Mouse (Mus musculus): Measurements from ENCODE around the gene Cstb.
"Not testable (repeated sequence)": the region's sequence is repeated elsewhere in the genome, so short reads cannot be mapped to it uniquely, and the experiment has no call there.

Gene Cstb

GRCm38 (mm10) chr10:78425181-78426041 lies at the start of gene Cstb:
Cstb (plus strand) TSS chr10:78425669.
- DNase-seq (ENCODE audit: low read depth, low spot score) = peak; percentile 89

DNA sequence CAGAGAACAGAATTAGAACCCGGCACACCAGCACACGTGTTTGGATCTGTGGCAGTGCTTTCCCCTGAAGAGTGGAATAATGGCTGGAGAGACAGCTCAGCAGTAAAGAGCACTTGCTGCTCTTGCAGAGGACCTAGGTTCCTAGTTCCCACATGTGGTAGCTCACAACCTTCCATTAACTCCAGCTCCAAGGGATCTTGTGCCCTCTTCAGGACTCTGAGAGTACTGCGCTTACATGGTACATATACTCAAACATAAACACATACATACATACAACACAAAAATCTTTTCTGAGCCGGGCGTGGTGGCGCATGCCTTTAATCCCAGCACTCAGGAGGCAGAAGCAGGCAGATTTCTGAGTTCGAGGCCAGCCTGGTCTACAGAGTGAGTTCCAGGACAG lies 47.0 kb upstream of the Cstb start:
- peak; percentile 22 for DNase-seq (ENCODE audit: low read depth, low spot score)

- DNase-seq (ENCODE audit: low read depth, low spot score) = no peak
Measured at GRCm38 (mm10) chr10:78383567-78383966, 41.9 kb upstream of the Cstb start.

DNA sequence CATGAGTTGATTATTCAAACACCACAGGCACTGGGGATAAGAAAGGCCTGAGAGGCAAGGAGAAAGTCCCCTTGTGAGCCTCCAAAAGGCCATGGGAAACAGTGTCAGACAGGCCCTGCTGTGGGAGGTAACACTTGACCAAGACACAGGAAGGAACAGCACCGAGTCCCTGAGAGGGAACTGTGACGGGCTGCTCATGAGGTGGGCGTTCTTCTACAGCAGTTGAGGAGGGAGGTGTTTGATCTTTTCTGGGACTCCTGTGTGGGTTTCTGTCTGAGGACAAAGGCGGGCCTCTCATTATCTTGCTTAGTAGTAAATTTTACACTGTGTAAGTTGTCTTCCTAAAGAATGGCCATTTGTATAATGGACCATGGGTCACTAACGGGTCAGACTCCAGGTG lies 39.9 kb upstream of the Cstb start:
- no peak for DNase-seq (ENCODE audit: low read depth, low spot score)

DNA sequence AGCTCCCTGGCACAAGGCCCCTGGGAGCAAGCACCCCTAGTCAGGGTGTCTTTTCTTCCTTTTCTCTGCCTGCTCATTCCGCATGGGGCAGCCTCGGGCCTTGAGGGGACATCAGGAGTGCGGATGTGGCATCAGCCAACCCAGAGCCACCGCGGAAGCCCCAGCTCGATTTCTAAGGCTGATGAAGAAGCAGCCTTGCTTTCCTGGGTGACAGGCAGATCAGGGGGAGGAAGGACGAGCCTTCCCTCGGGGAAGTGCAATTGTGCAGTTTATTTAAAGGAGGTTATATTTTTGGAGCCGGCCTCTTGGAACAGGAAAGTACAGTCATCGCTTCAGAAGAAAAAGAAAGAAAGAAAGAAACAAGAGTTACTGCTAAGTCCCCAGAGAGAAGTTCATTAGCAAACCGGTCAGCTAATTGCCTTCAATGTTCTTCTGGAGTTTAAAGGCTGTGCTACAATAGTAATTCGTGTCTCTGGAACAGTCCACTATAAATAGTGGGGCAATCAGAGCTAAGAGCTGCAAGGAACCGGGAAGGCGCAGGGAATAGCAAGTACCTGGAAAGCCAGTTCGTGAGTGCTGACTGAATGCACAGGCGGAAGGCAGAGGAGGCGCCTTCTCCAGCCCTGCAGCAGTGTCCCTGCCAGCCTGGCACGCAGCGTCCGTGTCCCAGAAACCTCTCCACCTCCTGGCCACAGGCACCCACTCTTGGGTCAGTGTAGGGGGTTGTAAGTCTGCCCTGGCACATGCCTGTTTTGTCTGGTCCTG lies 37.1 kb upstream of the Cstb start:
- DNase-seq (ENCODE audit: low read depth, low spot score) = no peak

DNA sequence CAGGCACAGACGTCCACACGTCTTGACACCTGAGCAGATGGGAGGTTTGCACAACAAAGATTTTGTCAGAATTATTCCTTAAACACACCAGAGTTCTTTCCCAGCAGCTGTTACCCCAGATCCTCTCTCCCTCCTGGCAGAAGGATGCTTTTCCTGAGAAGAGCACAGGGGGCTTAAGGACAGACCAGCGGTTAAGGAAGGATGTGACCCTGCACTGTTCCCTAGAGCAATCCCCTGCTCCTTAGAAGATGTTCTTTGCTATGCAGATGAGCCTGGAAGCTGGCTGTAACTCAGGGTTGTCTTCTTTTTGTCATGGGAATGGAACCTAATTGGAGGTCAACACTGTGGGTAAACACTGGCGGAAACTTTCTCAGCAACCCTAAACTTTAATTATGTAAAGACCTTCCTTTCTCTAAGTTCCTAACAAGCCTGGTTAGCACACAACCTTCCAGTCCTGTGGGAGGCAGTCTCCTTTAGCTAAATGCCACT lies 34.4 kb upstream of the Cstb start:
- no peak for DNase-seq (ENCODE audit: low read depth, low spot score)

DNA sequence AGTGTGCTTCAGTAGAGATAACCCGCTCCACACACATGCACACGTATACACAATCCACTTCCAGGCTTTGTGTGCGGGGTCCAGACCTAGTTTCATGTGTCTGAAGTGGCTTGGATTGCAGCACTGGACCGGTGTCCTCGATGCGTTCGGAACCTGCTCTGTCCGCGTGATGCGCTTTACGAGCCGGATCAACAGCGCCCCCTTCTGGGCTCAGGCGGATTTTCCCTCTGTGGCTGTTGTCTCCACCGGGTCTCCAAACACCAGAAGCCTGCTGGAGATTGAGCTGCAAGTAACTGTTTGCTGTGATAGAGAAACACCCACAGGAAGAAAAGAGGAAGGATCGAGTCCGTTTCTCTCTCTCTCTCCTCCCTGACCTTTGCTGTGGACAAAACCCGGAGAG lies 33.4 kb upstream of the Cstb start:
- DNase-seq (ENCODE audit: low read depth, low spot score) = peak; percentile 81

DNA sequence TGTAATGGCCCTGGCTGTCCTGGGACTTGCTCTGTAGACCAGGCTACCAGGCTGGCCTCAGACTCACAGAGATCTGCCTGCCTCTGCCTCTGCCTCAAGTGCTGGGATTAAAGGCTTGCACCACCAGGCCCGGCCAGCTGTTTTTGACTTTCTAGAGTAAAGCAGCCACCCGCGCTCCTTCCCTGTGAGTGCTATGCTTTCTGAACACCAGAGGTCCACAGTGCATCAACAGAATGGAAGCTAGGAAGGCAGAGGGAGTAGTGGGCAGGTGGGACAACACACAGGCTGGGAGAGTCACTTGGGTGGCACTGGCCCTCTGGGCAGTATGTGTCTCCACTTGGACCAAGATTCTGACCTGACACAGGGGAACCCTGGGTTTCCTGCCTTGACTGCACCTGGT lies 30.1 kb upstream of the Cstb start:
- no peak for DNase-seq (ENCODE audit: low read depth, low spot score)

DNA sequence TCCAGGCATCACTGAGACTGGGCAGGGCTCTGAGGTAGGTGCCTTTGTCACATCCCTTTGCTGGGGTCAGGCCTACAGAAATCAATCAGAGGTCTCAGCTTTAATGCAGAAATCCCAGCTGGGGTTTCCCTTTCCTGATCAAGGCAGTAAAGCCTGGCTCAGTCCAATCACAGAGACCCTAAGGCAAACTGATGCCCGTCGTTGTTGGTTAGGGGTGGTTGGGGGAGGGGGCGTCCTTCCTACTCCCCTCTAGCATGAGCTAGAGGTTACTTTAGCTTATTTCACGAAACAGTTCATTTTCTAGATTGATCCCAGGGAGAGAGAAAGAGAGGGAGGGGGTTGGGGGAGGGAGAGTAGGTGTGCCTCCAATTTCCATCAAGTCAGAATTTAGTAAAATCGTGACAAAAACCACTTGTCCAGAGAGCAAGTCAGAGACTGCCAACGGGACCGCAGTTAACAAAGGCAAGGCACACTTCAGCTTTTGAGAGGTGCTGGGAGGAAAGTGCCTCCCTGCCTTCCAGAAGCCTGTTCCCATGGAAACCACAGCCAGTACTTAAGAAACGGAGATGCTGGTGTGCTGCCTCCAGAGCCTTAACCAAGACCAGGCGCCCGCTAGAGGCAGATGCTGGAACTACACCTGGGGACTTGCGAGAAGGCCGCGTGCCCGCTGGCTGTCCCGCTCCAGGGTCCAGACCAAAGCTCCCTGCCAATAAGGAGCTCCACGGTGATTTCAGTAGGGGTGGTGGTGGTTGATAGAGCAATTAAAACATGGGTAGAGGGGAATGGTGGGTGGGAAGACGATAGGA lies 29.4 kb upstream of the Cstb start:
- DNase-seq (ENCODE audit: low read depth, low spot score) = peak; percentile 83

GRCm38 (mm10) chr10:78396625-78396885 lies 28.9 kb upstream of the Cstb start:
- DNase-seq (ENCODE audit: low read depth, low spot score) = no peak

- no peak for DNase-seq (ENCODE audit: low read depth, low spot score)
Measured at GRCm38 (mm10) chr10:78399090-78399657, 26.3 kb upstream of the Cstb start.

- no peak for DNase-seq (ENCODE audit: low read depth, low spot score)
Measured at GRCm38 (mm10) chr10:78401127-78401526, 24.3 kb upstream of the Cstb start.

DNA sequence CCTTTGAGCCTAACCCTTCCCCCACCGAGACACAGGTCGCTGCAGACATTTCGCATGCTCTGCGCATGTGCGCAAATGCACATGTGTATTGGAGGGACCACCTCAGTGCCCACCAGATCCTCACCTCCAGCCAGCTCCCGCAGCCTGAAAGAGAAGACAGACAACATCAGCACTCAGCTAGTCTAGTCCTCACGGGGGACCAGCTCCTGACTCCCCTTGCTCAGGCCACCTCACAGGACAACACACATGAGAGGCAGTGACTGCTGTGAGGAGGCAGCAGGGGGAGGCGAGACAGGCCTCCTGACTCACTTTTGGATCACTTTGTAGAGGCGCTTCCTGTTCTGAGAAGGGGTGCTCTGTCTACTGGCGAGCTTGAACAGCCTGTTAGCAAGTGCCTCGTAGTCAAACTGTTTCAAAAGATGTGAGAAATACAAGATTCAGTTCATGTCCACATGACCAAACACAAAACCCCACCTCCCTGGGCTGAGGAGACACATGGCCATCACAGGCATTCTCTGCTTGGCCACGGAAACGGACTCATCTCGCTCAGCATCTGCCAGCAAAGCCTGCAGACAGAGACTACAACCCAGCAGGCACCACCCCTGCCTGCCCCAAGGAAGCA lies 23.1 kb upstream of the Cstb start:
- no peak for DNase-seq (ENCODE audit: low read depth, low spot score)

DNA sequence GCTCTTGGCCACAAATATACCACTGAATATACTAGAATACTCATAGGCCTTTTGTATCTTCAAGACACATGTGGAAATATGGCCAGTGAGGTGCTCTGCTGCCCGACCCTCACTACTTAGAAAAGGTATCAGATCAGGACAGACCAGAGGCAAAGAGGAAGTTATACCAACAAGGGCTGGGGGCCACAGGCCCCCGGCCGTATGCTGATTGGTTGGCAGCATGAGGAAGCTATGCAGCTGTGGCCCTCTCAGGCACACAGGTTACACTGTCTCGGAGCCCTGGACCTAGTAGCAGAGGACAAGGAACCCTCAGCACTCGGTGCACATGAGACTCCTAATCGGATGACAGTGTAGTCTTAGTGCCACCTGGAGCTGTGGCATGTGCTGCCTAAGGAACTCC lies 19.3 kb upstream of the Cstb start:
- DNase-seq (ENCODE audit: low read depth, low spot score) = no peak

DNA sequence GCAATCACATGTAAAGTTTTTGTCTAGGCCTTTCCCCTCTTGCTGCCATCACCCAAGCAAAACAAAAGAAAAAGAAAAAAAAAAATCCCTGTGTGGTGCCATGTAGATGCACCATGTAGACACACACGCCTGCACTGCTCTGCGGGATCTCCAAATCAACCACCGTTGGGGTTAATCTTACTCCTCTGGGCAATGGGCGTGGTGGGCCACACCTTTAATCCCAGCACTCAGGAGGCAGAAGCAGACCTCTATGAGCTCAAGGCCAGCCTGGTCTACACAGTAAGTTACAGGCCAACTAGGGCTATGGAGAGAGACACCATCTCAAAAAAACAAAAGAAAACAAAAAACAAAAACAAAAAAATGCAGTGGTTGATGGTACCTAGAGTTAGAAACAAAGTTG lies 18.3 kb upstream of the Cstb start:
- no peak for DNase-seq (ENCODE audit: low read depth, low spot score)

DNA sequence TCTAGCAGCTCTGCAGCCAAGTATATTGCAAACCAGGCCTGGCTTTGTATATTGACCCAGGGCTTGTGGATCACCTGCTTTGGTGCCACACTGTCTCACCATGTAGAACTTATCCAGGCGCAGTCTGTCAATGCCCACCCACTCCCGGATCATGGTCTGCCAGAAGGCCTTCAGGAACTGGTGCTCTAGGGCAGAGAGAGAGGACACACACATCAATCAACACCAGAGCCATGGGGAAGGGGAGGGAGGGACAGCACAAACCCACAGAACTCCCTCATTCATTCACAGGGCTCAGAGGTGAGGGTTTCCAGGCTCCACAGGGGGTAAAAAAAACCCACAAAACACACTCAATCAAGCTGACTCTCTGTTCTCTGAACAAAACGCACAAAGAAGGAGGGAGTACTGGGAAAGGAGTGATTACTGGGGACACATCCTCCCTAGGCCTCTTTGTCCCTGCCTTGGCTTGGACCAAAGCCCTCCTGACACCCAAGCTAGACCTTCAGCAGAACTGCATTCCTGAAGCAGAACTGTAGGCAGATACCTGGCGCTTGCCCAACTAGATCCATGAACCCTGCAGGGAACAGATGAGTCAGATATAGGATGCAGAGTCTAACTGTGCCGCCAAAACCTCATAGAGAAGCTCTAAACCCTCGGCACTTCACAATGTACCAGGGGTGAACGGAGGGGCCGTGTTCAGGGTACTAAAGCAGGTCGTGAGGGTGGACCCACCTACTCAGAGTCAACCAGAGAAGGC lies 16.3 kb upstream of the Cstb start:
- peak; percentile 99 for DNase-seq (ENCODE audit: low read depth, low spot score)

- peak; percentile 46 for DNase-seq (ENCODE audit: low read depth, low spot score)
Measured at GRCm38 (mm10) chr10:78411851-78412250, 13.6 kb upstream of the Cstb start.

DNA sequence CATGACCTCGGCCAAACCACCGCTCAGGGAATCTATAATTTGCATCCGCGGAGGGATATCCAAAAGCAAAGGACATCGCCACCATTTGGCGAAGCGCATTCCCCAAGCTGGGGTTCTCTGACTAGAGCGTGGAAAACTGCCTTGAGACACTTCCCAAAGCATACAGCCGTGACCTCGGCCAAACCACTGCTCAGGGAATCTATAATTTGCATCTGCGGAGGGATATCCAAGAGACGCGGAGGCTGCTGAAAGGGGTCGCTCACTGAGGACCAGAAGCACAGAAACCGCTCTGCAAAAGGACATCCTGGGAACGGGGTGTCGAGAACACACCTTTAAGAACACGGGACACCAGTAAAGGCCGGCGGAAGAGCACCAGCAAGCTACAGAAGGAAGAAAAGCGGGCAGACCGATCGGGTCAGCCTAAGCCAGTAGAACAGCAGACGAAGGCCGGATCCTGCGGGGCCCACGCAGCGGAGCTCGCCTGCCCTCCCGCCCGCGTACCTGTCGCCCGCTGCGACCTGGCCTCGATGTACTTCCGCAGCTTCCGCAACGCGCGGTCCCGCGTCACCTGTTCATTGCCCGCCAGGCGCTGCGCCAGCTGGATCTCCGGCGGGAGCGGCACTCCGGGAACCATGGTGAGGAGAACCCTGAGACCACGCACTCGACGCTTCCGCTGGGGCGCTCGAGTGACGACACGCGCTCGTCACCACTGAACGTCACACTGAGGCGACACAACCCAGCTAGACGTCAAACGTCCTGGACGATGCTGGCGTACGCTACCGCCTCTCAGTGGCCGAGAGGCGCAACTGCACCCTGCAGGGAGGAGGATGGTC lies 12.9 kb upstream of the Cstb start, which contains the start of gene Rrp1:
TSS of gene Rrp1 (minus strand) at position 725 of the 833 bp plus-strand sequence.
- peak; percentile 93 for DNase-seq (ENCODE audit: low read depth, low spot score)

GRCm38 (mm10) chr10:78413152-78413520 lies 12.3 kb upstream of the Cstb start:
- no peak for DNase-seq (ENCODE audit: low read depth, low spot score)

DNA sequence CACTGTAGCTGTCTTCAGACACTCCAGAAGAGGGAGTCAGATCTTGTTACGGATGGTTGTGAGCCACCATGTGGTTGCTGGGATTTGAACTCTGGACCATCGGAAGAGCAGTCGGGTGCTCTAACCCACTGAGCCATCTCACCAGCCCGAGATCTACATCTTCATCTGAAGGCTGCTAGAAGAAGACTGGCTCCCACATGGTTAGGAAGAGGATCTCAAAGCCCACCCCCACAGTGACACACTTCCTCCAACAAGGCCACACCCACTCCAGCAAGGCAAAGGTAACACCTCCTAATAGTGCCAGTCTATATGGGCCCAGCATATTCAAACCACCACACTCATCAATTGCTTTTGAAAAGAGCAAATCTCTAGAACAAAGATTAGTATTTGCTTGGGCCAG lies 10.5 kb upstream of the Cstb start:
- not testable (repeated sequence) for DNase-seq (ENCODE audit: low read depth, low spot score)

Measured in 3T3-L1 (cell line).